Mouse (Mus musculus) heart, adult 2 months (tissue): Measurements from ENCODE around the gene Mitf.

Source experiments
- CTCF ChIP-seq: fragments of 200-600 bp; IDR thresholded peaks from 2 replicates; pipeline ENCODE4 v1.8.1; 2022; ENCODE audit warnings: antibody characterized with exemption, mild to moderate bottlenecking, moderate library complexity
- POLR2A ChIP-seq: fragments of 200-500 bp; IDR thresholded peaks from 2 replicates; pipeline ENCODE4 v1.6.1; 2011; ENCODE audit warnings: mild to moderate bottlenecking, low read depth, low read length, control low read depth; ENCODE audit not compliant: insufficient read depth

- TF ChIP-seq CTCF (no peak), POLR2A (no peak)
These were observed 12.1 kb downstream of the Mitf start for GRCm38 (mm10) chr6:97818948-97819347.
